Mouse (Mus musculus) kidney, adult 2 months (tissue): Measurements from ENCODE around the gene Retnlg. TPM values are rescaled to one million over a fixed set of nuclear protein-coding genes. Genes with fewer than 3 reads are reported as not detected.
"Not testable (repeated sequence)": the region's sequence is repeated elsewhere in the genome, so short reads cannot be mapped to it uniquely, and the experiment has no call there.

Experiments used
- DNase-seq: peaks from one replicate; pipeline ENCODE4 v3.0.0; 2021
- H3K27ac ChIP-seq: fragments of 200-500 bp; 2 replicates; pipeline ENCODE4 v1.5.1; 2012; ENCODE audit warnings: low read depth, low read length, control low read depth, inconsistent platforms; ENCODE audit not compliant: insufficient read depth
- H3K27me3 ChIP-seq: fragments of 200-500 bp; replicated peaks from 2 replicates; pipeline ENCODE4 v1.6.1; 2012; ENCODE audit warnings: mild to moderate bottlenecking, moderate library complexity, low read length, inconsistent platforms; ENCODE audit not compliant: control insufficient read depth, insufficient read depth
- H3K36me3 ChIP-seq: fragments of 200-500 bp; 2 replicates; pipeline ENCODE4 v1.6.1; 2012; ENCODE audit warnings: mild to moderate bottlenecking, moderate library complexity, low read length, inconsistent platforms; ENCODE audit not compliant: control insufficient read depth, insufficient read depth
- H3K4me1 ChIP-seq: fragments of 200-500 bp; 2 replicates; pipeline ENCODE4 v1.6.1; 2011; ENCODE audit warnings: low read length; ENCODE audit not compliant: control insufficient read depth, insufficient read depth
- H3K4me3 ChIP-seq: fragments of 200-500 bp; 2 replicates; pipeline ENCODE4 v1.5.1; 2011; ENCODE audit warnings: mild to moderate bottlenecking, low read depth, low read length, control low read depth; ENCODE audit not compliant: insufficient read depth
- CTCF ChIP-seq: fragments of 200-500 bp; conservative IDR thresholded peaks from 2 replicates; pipeline ENCODE4 v1.5.1; 2011; ENCODE audit warnings: low read depth, mild to moderate bottlenecking, control low read depth, low read length, moderate library complexity, mixed read lengths; ENCODE audit not compliant: insufficient read depth, insufficient read length
- POLR2A ChIP-seq: fragments of 200-500 bp; IDR thresholded peaks from one replicate; pipeline ENCODE4 v1.6.1; 2011; ENCODE audit warnings: low read depth, low read length, control low read depth
- WGBS: fragments of 180-500 bp; shearing (Covaris S2); methylation state at CpG from one replicate; pipeline ENCODE4 v1.1.7; 2018; 5-methylcytosine and 5-hydroxymethylcytosine counted together
- polyA plus RNA-seq: library from polyadenylated mRNA; depleted of rRNA; stranded (reverse); fragments of >200 nt; gene quantifications from 2 replicates; pipeline ENCODE4 v1.2.3, GENCODE M21; 2012

Gene Retnlg
- polyA plus RNA-seq, 1 experiment, result 2.2 TPM

DNA sequence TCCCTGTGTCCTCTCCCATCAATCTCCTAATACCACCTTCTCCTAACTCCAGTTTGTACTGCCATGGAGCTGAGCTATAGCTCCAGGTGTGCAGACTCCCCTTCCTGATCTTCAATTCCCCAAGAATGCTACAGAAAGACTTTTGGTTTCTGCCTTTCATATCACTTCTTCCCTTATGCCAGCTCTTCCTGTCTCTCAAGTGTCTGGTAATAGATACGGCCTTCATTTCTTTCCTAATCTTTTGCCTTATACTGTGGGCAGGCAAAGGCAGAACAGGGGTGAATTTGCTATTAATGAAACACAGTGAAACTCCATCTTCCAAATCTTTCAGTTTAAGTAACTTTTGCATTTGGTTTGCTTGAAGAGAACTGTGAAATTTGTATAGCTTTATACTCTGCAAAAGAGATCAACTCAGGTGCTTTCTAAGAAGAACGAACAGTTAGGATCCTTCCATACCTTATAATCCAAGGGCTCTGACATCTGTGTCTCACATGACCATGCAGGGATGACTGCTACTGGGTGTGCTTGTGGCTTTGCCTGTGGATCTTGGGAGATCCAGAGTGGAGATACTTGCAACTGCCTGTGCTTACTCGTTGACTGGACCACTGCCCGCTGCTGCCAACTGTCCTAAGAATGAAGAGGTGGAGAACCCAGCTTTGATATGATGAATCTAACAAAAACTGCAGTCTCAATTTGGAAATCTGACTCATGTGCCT lies 28.6 kb upstream of the Retnlg start:
- Histone ChIP-seq H3K4me3 (no peak overlapping the region), H3K27ac (no peak overlapping the region), H3K36me3 (no peaks in the 10 kb centered on the region), H3K27me3 (no peaks in the 10 kb centered on the region), H3K4me1 (no peaks in the 10 kb centered on the region)
- DNase-seq, result no peak
- TF ChIP-seq CTCF (no peak), POLR2A (no peak)
- 85% methylated on average over 4 of the region's 4 CpGs for WGBS

DNA sequence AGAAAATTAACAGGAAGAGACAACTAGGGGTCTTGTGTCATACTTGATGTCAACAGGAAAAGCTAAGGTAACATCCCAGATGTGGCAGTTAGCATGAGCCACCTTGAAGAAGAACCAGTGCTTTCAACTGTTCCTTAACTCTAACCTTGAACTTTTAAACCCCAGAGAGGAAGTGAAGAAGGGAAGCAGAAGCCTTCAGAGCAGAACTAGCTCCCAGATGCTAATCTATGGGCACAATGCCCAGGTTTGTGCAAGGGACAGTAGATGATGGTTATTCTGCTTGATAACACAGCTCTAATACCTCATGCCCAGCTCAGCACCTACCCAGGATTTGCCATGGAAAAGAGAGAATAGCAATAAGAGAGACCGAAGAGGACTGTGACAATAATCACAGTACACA lies 7.4 kb upstream of the Retnlg start:
- not testable (repeated sequence) for H3K27ac ChIP-seq
- DNase-seq, result peak; percentile 9

DNA sequence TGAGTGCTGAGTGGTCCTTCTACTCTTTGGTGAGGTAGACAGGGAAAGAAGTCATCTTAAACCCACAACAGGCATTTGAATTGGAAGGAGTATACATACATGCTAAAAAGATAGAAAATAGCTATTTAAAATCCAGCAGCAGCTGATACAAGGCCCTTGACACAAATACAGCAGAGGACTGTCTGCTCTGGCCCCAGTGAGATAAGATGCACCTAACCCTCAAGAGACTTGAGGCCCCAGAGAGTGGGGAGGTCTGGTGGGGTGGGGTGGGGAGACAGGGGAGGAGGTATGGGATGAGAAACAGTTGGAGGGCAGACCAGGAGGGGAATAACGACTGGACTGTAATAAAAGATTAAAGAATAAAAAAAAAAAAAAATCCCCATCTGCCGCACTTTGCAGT lies 4.7 kb upstream of the Retnlg start:
- no peaks in the 10 kb centered on the region for H3K36me3 ChIP-seq
- H3K4me1 ChIP-seq, result no peaks in the 10 kb centered on the region
- no peak for DNase-seq
- no peak overlapping the region for H3K27ac ChIP-seq
- 69% methylated on average over 2 of the region's 2 CpGs for WGBS
- TF ChIP-seq POLR2A, result no peak
- no peak overlapping the region for H3K4me3 ChIP-seq
- no peaks in the 10 kb centered on the region for H3K27me3 ChIP-seq

More for the DNA sequence above, 7.4 kb upstream of the Retnlg start:
- 100% methylated on average over 1 of the region's 1 CpGs for WGBS
- H3K27me3 ChIP-seq, H3K4me3 ChIP-seq, H3K4me1 ChIP-seq, H3K36me3 ChIP-seq: not testable (repeated sequence)

DNA sequence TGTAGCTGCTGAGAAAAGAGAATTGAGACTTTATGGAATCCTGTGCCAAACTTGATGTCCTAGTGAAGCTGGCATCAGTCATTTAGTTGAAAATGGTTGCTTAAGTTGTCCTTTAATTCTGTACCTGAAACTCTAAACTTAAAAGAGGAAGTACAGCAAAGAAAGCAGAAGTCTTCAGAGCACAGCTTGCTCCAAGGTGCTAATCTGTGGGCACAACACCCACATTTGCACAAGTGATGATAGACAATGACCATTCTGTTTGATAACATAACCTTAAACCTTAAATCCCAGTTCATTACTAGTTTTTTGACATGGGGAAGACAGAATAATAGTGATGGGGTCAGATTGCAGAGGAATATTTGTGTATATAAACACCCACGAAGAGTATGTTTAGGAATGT lies 3.8 kb upstream of the Retnlg start:
- TF ChIP-seq CTCF, result no peak
- TF ChIP-seq POLR2A, result no peak
- no peaks in the 10 kb centered on the region for H3K4me1 ChIP-seq

DNA sequence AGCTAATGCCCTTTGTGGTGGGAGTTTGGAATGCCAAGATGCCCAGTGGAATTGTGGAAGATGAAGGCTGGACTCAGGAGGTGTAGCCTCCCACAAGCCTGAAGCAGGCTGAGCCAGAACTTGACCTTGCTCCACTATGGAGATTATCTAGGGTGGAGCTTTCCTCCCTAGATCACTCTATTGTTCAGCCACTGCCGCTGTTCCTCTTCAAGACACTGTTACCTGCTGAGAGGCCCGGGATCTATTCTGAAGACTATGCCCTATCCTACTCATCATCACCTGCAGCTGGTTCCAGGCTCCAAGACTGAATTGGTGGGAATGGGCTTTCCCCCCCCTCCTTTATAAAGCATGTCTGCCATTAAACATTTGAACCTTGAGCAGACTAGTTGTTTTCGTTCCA lies 2.8 kb upstream of the Retnlg start:
- DNase-seq, result no peak
- TF ChIP-seq CTCF (no peak), POLR2A (no peak)
- 83% methylated on average over 3 of the region's 3 CpGs for WGBS
- Histone ChIP-seq H3K4me3 (no peak overlapping the region), H3K36me3 (no peaks in the 10 kb centered on the region), H3K27me3 (no peaks in the 10 kb centered on the region), H3K27ac (no peak overlapping the region), H3K4me1 (no peaks in the 10 kb centered on the region)

More for the DNA sequence above, 3.8 kb upstream of the Retnlg start:
- no peaks in the 10 kb centered on the region for H3K27me3 ChIP-seq
- H3K4me3 ChIP-seq, result no peak overlapping the region
- H3K36me3 ChIP-seq, result no peaks in the 10 kb centered on the region
- 75% methylated on average over 1 of the region's 1 CpGs for WGBS
- no peak overlapping the region for H3K27ac ChIP-seq
- DNase-seq, result no peak

DNA sequence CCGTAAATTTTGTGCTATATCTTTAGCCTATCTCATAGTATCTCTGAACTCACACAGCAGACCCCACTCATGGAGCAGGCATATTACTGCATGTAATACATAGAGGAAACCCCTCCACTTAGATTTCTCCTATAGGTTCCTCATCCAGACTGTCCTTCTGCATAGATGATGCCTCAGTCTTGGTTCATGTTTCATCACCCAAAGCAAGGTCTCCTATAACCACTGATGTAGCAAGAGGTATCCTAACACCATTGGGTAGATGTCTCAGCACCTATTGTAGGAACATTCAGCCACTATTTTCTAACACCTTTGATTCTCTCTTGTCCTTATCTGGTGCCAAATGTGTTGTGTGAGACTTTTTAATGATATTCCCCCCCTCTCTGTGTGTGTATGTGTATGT lies 667 bp upstream of the Retnlg start:
- H3K27me3 ChIP-seq, result no peaks in the 10 kb centered on the region
- H3K27ac ChIP-seq, result no peak overlapping the region
- DNase-seq, result no peak
- no peak overlapping the region for H3K4me3 ChIP-seq
- no peaks in the 10 kb centered on the region for H3K4me1 ChIP-seq
- H3K36me3 ChIP-seq, result no peaks in the 10 kb centered on the region
- TF ChIP-seq POLR2A (no peak), CTCF (no peak)
- 94% methylated on average over 1 of the region's 1 CpGs for WGBS

DNA sequence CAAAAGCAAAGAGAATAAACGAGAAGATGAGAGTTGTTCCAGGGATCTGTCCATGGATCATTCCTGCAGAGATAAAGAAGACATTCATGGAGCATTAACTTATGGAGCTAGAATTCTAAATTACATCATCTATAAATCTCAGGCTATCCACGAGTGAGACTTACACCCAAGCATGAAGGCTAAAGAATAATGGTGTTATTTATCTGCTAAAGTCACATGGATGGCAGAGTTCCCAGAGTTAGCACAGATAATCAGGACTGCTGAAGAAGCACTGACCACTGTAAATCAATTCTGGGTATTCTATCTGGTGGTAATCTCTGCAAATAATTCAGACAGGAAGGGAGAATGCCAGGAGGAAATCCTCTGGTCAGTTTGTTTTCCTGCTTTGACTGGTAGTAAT lies 18.3 kb downstream of the Retnlg start:
- 11% methylated on average over 2 of the region's 2 CpGs for WGBS
- no peaks in the 10 kb centered on the region for H3K4me1 ChIP-seq
- TF ChIP-seq CTCF, result no peak
- TF ChIP-seq POLR2A, result no peak
- H3K36me3 ChIP-seq, result no peaks in the 10 kb centered on the region
- no peaks in the 10 kb centered on the region for H3K27me3 ChIP-seq
- H3K4me3 ChIP-seq, result no peak overlapping the region
- H3K27ac ChIP-seq, result no peak overlapping the region
- DNase-seq, result no peak

DNA sequence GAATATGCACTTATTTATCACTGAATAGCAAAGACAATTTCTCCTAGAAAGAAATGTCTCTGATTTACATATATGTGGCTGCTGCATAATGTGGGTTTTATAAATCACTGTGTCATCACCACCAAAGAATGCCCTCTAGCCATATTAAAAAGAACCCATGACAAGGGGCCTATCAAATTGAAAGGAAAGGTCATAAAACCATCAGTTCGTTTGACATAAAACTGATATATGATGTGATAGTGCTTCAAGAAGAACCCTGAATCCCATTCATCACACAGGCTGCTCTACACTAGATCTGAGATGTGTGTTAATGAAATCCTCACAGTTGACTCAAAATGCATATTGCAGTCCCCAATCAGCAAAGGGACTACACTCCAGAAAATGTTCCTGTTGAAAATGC lies 27.4 kb downstream of the Retnlg start:
- Histone ChIP-seq H3K4me1 (no peaks in the 10 kb centered on the region), H3K27ac (no peak overlapping the region), H3K36me3 (no peaks in the 10 kb centered on the region), H3K27me3 (no peaks in the 10 kb centered on the region), H3K4me3 (no peak overlapping the region)
- no peak for TF ChIP-seq CTCF
- 66% methylated on average over 1 of the region's 1 CpGs for WGBS
- no peak for DNase-seq
